Mouse (Mus musculus) stomach, embryonic 15.5 days (tissue): ENCODE data around the gene Alpk1. TPM values are rescaled to one million over a fixed set of nuclear protein-coding genes. Genes with fewer than 3 reads are reported as not detected.

Experiments
- ATAC-seq: fragments of 200-750 bp; cut with Nextera tagmentation; 2 replicates; pipeline ENCODE4 v1.8.0; 2017; ENCODE audit warnings: low read depth, moderate number of reproducible peaks, moderate TSS enrichment; ENCODE audit not compliant: insufficient read depth, low FRiP score
- H3K27ac ChIP-seq: fragments of 300-500 bp; sonication (generic); 2 replicates; pipeline ENCODE4 v1.5.1; 2015; ENCODE audit warnings: mild to moderate bottlenecking, inconsistent platforms
- H3K27me3 ChIP-seq: fragments of 300-500 bp; sonication (generic); replicated peaks from 2 replicates; pipeline ENCODE4 v1.6.1; 2015; ENCODE audit warnings: inconsistent platforms
- H3K36me3 ChIP-seq: fragments of 300-500 bp; sonication (generic); 2 replicates; pipeline ENCODE4 v1.6.1; 2015; ENCODE audit warnings: inconsistent platforms
- H3K4me1 ChIP-seq: fragments of 300-500 bp; sonication (generic); 2 replicates; pipeline ENCODE4 v1.6.1; 2015; ENCODE audit warnings: inconsistent platforms
- H3K4me2 ChIP-seq: fragments of 300-500 bp; sonication (generic); 2 replicates; pipeline ENCODE4 v1.6.1; 2015; ENCODE audit warnings: mild to moderate bottlenecking, inconsistent platforms
- H3K4me3 ChIP-seq: fragments of 300-500 bp; sonication (generic); replicated peaks from 2 replicates; pipeline ENCODE4 v1.5.1; 2015; ENCODE audit warnings: inconsistent platforms
- H3K9ac ChIP-seq: fragments of 300-500 bp; sonication (generic); 2 replicates; pipeline ENCODE4 v1.6.1; 2015; ENCODE audit warnings: inconsistent platforms
- H3K9me3 ChIP-seq: fragments of 300-500 bp; sonication (generic); 2 replicates; pipeline ENCODE4 v1.6.1; 2016; ENCODE audit warnings: inconsistent platforms
- WGBS: fragments of 180-500 bp; shearing (Covaris S2); methylation state at CpG from one replicate; pipeline ENCODE4 v1.1.7; 2015; 5-methylcytosine and 5-hydroxymethylcytosine counted together
- polyA plus RNA-seq: library from polyadenylated mRNA; unstranded; fragments of >200 nt; fragmentation: Nextera tagmentation; extraction: Ambion mirVana; gene quantifications from 2 replicates; pipeline ENCODE4 v1.2.1, GENCODE M21; 2015

Alpk1 gene
- polyA plus RNA-seq, 1 experiment from 2014 or later, result 3.6 TPM

DNA sequence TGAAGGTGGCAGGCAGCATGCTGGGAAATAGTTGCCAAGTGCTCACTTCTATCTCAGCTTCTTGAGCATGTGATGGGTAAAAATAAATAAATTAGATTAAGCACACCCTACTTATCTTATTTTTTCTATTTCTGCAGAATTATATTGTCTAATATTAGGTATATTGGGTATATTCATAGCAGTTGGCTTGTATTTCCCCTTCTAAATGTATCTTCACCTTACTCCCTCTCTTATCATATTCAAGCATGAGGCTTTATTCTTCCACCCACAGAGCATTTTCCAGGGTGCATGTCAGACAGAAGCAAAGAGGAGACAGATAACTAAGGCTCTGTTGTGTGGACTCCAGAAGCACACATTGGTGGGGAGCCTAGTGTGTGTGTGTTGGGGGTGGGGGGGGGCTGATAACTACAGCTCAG is 22.4 kb downstream of the Alpk1 start:
- Histone ChIP-seq H3K4me2 (no peak overlapping the region), H3K27me3 (0 out of 2 replicates have a peak, but pooled peaks cover 4% of the 10 kb centered on the region), H3K4me1 (no peaks in the 10 kb centered on the region), H3K9ac (no peak overlapping the region), H3K4me3 (no peak overlapping the region), H3K27ac (no peak overlapping the region), H3K9me3 (no peaks in the 10 kb centered on the region), H3K36me3 (no peaks in the 10 kb centered on the region)
- no peak for ATAC-seq

- WGBS, result 77% methylated on average over 6 of the region's 6 CpGs
- no peaks in the 10 kb centered on the region for H3K36me3 ChIP-seq
- no peak overlapping the region for H3K9ac ChIP-seq
- H3K4me3 ChIP-seq, result no peak overlapping the region
- no peaks in the 10 kb centered on the region for H3K9me3 ChIP-seq
- no peak overlapping the region for H3K27ac ChIP-seq
- no peaks in the 10 kb centered on the region for H3K4me1 ChIP-seq
- H3K4me2 ChIP-seq, result no peak overlapping the region
- ATAC-seq, result no peak
- 0 out of 2 replicates have a peak, but pooled peaks cover 4% of the 10 kb centered on the region for H3K27me3 ChIP-seq
Observed at GRCm38 (mm10) chr3:127756458-127756857, 23.9 kb downstream of the Alpk1 start.

- Histone ChIP-seq H3K4me1 (no peaks in the 10 kb centered on the region), H3K36me3 (no peaks in the 10 kb centered on the region), H3K4me2 (0 out of 2 replicates have a peak overlapping the region, but pooled peaks have one; percentile 20), H3K4me3 (no peak overlapping the region), H3K9me3 (no peaks in the 10 kb centered on the region), H3K27ac (no peak overlapping the region), H3K27me3 (peaks cover 10% of the 10 kb centered on the region; the same call in 1 of the 2 replicates), H3K9ac (no peak overlapping the region)
- ATAC-seq, result no peak
- 23% methylated on average over 12 of the region's 12 CpGs for WGBS
Observed at GRCm38 (mm10) chr3:127749981-127750562, 30.3 kb downstream of the Alpk1 start.

DNA sequence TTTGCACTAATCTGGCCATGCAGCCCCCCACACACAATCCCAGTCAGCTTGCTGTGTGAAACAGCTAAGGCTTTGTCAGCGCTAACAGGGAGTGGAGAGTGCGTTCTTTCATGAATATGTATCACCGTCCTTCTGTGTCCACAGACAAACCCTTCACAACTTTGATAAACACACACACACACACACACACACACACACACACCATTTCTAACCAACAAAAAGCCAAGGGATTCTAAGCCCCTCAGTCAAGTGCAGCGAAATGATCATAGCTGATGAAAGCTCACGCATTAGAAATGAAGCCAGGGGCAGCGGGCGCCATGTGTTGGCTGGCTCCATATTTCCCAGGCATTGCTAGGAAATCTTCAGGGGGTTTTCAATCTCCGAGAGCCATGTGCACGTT is 31.1 kb downstream of the Alpk1 start:
- Histone ChIP-seq H3K4me1 (no peaks in the 10 kb centered on the region), H3K36me3 (no peaks in the 10 kb centered on the region), H3K9me3 (no peaks in the 10 kb centered on the region), H3K4me3 (no peak overlapping the region), H3K4me2 (no peak overlapping the region), H3K27ac (no peak overlapping the region), H3K27me3 (peaks cover 10% of the 10 kb centered on the region; the same call in 1 of the 2 replicates), H3K9ac (no peak overlapping the region)
- no peak for ATAC-seq
- WGBS, result 33% methylated on average over 9 of the region's 9 CpGs

- Histone ChIP-seq H3K27ac (no peak overlapping the region), H3K27me3 (peaks cover 10% of the 10 kb centered on the region; the same call in 1 of the 2 replicates), H3K4me2 (no peak overlapping the region), H3K4me1 (no peaks in the 10 kb centered on the region), H3K9me3 (no peaks in the 10 kb centered on the region), H3K36me3 (no peaks in the 10 kb centered on the region), H3K9ac (no peak overlapping the region), H3K4me3 (no peak overlapping the region)
- WGBS, result 67% methylated on average over 4 of the region's 4 CpGs
- no peak for ATAC-seq
Observed at GRCm38 (mm10) chr3:127748644-127749043, 31.7 kb downstream of the Alpk1 start.

GRCm38 (mm10) chr3:127745911-127746640 is 34.3 kb downstream of the Alpk1 start:
- Histone ChIP-seq H3K27ac (no peak overlapping the region), H3K36me3 (no peaks in the 10 kb centered on the region), H3K4me3 (no peak overlapping the region), H3K9ac (no peak overlapping the region), H3K4me2 (no peak overlapping the region), H3K9me3 (no peaks in the 10 kb centered on the region), H3K4me1 (no peaks in the 10 kb centered on the region), H3K27me3 (peaks cover 10% of the 10 kb centered on the region; the same call in 1 of the 2 replicates)
- no peak for ATAC-seq
- 20% methylated on average over 16 of the region's 16 CpGs for WGBS

GRCm38 (mm10) chr3:127745504-127745903 is 34.8 kb downstream of the Alpk1 start:
- no peak for ATAC-seq
- Histone ChIP-seq H3K9ac (no peak overlapping the region), H3K27me3 (peaks cover 10% of the 10 kb centered on the region; the same call in 1 of the 2 replicates), H3K4me3 (no peak overlapping the region), H3K4me2 (no peak overlapping the region), H3K9me3 (no peaks in the 10 kb centered on the region), H3K4me1 (no peaks in the 10 kb centered on the region), H3K36me3 (no peaks in the 10 kb centered on the region), H3K27ac (no peak overlapping the region)
- WGBS, result 30% methylated on average over 6 of the region's 6 CpGs

- Histone ChIP-seq H3K4me1 (no peaks in the 10 kb centered on the region), H3K27me3 (peaks cover 10% of the 10 kb centered on the region; the same call in 1 of the 2 replicates), H3K9ac (no peak overlapping the region), H3K9me3 (no peaks in the 10 kb centered on the region), H3K4me2 (no peak overlapping the region), H3K36me3 (no peaks in the 10 kb centered on the region), H3K27ac (no peak overlapping the region), H3K4me3 (no peak overlapping the region)
- no peak for ATAC-seq
- 73% methylated on average over 13 of the region's 14 CpGs for WGBS
Observed at GRCm38 (mm10) chr3:127743614-127744365, 36.5 kb downstream of the Alpk1 start.

DNA sequence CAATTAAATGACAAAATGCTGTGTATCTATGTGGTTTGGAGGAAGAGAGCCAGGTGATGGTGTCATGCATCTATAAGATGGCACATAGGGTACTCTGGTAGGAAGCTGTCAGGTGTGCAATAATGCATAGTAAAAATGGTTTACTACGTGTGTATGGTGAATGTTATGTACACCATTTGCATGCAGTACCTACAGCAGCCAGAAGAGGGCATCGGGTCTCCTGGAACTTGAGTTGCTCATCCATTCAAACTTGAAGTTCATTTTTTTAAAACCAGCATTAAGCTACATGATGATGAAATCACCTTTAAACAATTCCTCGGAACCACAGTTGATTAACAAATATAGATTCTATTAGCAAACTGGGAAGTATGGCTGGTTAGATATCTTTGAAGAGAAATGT is 38.9 kb downstream of the Alpk1 start:
- Histone ChIP-seq H3K27me3 (0 out of 2 replicates have a peak, but pooled peaks cover under 1% of the 10 kb centered on the region), H3K36me3 (no peaks in the 10 kb centered on the region), H3K4me2 (no peak overlapping the region), H3K4me3 (no peak overlapping the region), H3K9me3 (no peaks in the 10 kb centered on the region), H3K9ac (no peak overlapping the region), H3K27ac (no peak overlapping the region), H3K4me1 (no peaks in the 10 kb centered on the region)
- no peak for ATAC-seq
- WGBS, result 90% methylated on average over 3 of the region's 3 CpGs

GRCm38 (mm10) chr3:127737876-127738275 is 42.5 kb downstream of the Alpk1 start:
- Histone ChIP-seq H3K9ac (no peak overlapping the region), H3K4me1 (no peaks in the 10 kb centered on the region), H3K4me3 (no peak overlapping the region), H3K27ac (no peak overlapping the region), H3K4me2 (no peak overlapping the region), H3K27me3 (no peaks in the 10 kb centered on the region), H3K9me3 (no peaks in the 10 kb centered on the region), H3K36me3 (no peaks in the 10 kb centered on the region)
- 82% methylated on average over 5 of the region's 5 CpGs for WGBS
- ATAC-seq, result no peak

- no peaks in the 10 kb centered on the region for H3K36me3 ChIP-seq
- no peaks in the 10 kb centered on the region for H3K27me3 ChIP-seq
- H3K4me3 ChIP-seq, result no peak overlapping the region
- no peaks in the 10 kb centered on the region for H3K4me1 ChIP-seq
- ATAC-seq, result no peak
- H3K9me3 ChIP-seq, result no peaks in the 10 kb centered on the region
- no peak overlapping the region for H3K9ac ChIP-seq
- H3K4me2 ChIP-seq, result no peak overlapping the region
- H3K27ac ChIP-seq, result no peak overlapping the region
- 76% methylated on average over 3 of the region's 3 CpGs for whole genome bisulfite sequencing
Observed at GRCm38 (mm10) chr3:127735395-127735794, 44.9 kb downstream of the Alpk1 start.
